Mouse (Mus musculus): ENCODE measurements around the gene Slc9a1. TPM values are rescaled to one million over a fixed set of nuclear protein-coding genes. Genes with fewer than 3 reads are reported as not detected.
A peak's percentile ranks its signal among the peaks of the same experiment; 100 is the strongest.

The Slc9a1 gene
- total RNA-seq, 2 experiments from 2014 or later: 46.0 to 51.9 TPM

- intact Hi-C loops (cut with DNase I): no loop called here
- no peak for DNase-seq (ENCODE audit: low spot score in 2 of 2)
Measured at GRCm38 (mm10) chr4:133371621-133372277, 2.2 kb downstream of the Slc9a1 start.

DNA sequence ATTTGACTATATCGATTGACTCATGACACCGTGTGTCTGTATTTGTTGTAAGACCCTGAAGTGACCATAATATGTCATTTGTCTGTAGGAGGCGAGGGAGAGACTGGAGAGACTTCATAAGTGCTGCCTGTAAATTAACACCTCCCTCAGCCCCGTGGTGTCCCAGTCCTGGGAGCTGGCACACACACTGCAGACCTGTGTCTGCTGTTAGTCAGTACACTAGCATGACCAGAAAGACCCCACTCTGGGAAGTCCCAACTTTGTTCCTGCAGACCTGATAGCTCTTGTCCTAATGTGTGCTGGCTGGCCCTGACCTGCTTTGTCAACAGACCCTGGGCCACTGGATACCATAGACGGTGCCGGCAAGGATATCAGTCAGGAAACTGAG, 2.8 kb downstream of the Slc9a1 start:
- intact Hi-C loops (cut with DNase I): no loop called here
- DNase-seq (ENCODE audit: low spot score in 2 of 2): no peak

GRCm38 (mm10) chr4:133374011-133374410, 4.5 kb downstream of the Slc9a1 start:
- intact Hi-C loops (cut with DNase I): no loop called here
- no peak for DNase-seq (ENCODE audit: low spot score in 2 of 2)

- DNase-seq (ENCODE audit: low spot score in 2 of 2): no peak
- intact Hi-C loops (cut with DNase I): no loop called here
Measured at GRCm38 (mm10) chr4:133375812-133376577, 6.5 kb downstream of the Slc9a1 start.

GRCm38 (mm10) chr4:133378236-133379045, 8.9 kb downstream of the Slc9a1 start:
- DNase-seq (ENCODE audit: low spot score in 2 of 2): peak in 1 of 2 experiments; percentile 78

DNA sequence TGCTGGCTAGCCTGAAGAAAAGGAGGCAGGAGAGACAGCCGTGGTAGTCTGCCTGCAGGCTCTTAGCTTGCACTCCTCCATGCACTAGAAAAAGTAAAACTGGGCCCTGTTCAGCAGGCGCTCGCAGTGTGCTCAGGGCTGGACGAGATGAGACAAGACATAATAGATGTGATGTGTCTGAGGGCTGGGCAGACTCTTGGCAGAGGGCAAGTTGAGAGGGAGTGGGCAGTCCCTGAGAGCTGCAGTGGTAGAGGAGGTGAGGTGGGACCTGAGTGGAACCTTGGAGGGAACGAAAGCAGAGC, 9.5 kb downstream of the Slc9a1 start:
- intact Hi-C loops (cut with DNase I): no loop called here
- DNase-seq (ENCODE audit: low spot score in 2 of 2): peak in 1 of 2 experiments; percentile 37

More at GRCm38 (mm10) chr4:133378236-133379045, 8.9 kb downstream of the Slc9a1 start:
- intact Hi-C loops (cut with DNase I): no loop called here

- DNase-seq (ENCODE audit: low spot score in 2 of 2): no peak
Measured at GRCm38 (mm10) chr4:133379861-133380260, 10.4 kb downstream of the Slc9a1 start.

GRCm38 (mm10) chr4:133380532-133380931, 11.0 kb downstream of the Slc9a1 start:
- DNase-seq (ENCODE audit: low spot score in 2 of 2): no peak
- intact Hi-C loops (cut with DNase I): no loop called here

More at GRCm38 (mm10) chr4:133379861-133380260, 10.4 kb downstream of the Slc9a1 start:
- intact Hi-C loops (cut with DNase I): no loop called here

GRCm38 (mm10) chr4:133381141-133381540, 11.6 kb downstream of the Slc9a1 start:
- no peak for DNase-seq (ENCODE audit: low spot score in 2 of 2)
- intact Hi-C loops (cut with DNase I): no loop called here

DNA sequence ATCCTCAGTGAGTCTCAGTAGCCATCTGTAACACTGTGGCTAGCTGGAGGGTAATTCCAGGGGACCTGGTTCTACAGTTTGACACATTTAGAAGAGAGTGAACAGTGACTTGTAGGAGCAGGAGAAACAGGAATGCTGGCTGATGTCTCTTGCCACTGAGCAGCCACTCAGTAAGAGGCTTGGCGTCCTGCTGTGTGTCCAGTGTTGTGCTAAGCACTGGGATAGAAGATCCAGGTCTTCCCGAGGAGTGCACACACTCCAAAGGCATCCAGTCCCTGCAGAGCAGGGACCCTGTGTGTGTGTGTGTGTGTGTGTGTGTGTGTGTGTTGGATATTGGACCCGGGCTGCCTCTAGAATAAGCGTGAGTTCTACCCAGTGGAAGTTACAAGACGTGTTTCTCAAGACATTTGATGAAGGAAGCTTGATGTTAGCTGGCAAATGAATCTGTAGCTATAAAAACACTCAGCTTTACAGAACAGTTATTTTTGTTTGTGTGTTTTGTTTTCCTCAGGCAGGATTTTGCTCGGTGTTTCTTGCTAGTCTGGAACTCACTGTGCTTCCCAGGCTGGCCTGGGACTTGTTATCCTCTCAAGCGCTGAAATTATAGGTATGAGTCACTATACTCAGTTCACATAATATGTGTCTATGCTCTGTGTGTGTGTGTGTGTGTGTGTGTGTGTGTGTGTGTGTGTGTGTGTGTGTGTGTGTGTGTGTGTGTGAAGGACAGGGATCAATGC, 16.7 kb downstream of the Slc9a1 start:
- intact Hi-C loops (cut with DNase I): no loop called here
- DNase-seq (ENCODE audit: low spot score in 2 of 2): peak in 1 of 2 experiments; percentile 39

DNA sequence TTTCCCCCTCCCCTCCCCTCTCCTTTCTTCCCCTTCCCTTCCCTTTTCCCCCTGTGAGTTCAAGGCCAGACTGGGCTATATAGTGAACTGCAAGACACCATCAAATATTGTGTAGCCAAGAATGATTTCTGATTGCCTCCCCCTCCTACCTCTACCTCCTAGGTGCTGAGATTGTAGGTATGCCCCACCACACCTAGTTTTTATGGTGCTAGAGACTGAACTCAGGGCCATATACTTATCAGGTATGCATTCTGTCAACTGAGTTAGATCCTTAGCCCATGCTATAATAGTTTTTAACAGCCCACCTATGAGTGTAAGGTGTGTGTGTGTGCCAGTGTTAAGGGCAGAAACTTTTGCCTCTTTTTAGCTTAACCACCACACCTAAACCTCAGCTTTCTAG, 17.5 kb downstream of the Slc9a1 start:
- no peak for DNase-seq (ENCODE audit: low spot score in 2 of 2)
- intact Hi-C loops (cut with DNase I): no loop called here

DNA sequence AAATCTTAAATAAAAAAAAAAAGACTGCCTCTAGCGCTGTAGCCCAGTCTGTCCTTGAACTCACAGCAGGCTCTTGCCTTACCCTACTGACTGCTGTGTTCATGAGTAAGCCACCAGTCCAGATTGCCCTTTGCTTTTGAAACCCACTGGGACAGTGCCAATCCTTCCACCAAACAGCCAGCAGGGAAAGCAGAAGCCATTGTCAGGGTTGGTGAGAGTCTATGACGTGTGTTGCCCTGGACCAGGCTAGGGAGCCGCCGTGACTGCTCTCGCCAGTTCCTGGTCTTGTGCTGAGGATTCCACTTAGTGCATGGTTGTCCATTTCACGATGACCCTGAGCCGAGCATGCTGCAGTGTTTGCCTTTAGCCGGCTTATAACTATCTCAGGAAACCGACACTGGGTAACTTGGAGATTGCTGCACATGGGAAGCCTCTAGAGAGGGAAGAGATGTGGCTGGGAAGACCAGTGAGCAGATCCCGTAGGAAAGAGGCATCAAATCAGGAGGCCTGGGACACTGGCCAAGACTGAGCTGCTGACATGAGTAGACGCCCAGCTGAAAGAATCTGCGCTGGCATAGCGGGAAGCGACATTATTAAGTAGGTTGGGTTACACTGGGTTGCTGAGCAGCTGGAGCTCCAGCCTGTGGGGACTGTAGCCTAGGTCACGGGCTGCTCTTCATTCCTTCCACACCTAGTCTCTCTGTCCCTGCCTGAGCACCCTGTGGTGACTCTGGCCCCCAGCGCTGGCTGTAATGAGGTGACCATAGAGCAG, 19.5 kb downstream of the Slc9a1 start:
- no peak for DNase-seq (ENCODE audit: low spot score in 2 of 2)
- intact Hi-C loops (cut with DNase I): no loop called here

- DNase-seq (ENCODE audit: low spot score in 2 of 2): no peak
- intact Hi-C loops (cut with DNase I): no loop called here
Measured at GRCm38 (mm10) chr4:133390042-133390441, 20.5 kb downstream of the Slc9a1 start.

DNA sequence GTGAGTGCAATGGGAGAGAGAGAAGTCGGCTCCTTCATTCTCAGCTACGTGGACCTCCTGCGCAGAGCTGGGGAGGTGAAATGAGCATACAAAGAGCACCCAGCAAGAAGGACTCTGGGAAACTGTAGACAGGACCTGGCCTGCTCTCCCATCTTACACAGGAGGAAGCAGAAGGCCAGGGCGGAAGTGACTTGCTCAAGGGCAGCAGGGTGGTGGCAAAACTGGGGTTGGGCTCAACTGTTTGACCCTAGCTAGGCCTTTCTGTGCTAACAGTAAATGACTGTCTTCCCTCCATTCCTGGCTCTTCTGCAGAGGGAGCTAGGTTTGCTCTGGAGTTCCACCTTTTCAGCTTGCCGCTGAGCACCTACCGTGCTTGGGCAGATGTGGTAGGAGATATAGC, 21.1 kb downstream of the Slc9a1 start:
- intact Hi-C loops (cut with DNase I): no loop called here
- DNase-seq (ENCODE audit: low spot score in 2 of 2): no peak

GRCm38 (mm10) chr4:133391185-133392040, 21.9 kb downstream of the Slc9a1 start:
- intact Hi-C loops (cut with DNase I): no loop called here
- DNase-seq (ENCODE audit: low spot score in 2 of 2): peak; percentile 58 to 85

- intact Hi-C loops (cut with DNase I): no loop called here
Measured at GRCm38 (mm10) chr4:133394981-133395573, 25.6 kb downstream of the Slc9a1 start.

DNA sequence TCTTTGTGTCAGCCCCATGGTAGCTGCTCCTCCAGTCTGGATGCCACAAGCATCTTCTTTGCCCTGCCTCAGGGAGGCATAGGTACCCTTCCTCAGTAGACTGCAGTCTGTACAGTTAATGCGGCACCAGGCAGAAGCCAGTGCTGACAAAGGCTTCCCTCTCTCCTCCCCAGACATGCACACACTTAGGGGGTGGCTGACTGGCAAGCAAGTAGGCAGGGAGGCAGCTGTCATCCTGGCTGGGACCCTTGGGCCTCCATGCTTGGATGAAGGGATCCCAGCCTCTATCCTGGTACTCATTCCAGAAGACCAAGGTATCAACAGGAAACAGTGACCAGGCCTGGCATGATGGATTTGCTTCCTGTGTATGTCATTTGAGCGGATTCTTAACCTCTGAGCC, 26.6 kb downstream of the Slc9a1 start:
- DNase-seq (ENCODE audit: low spot score in 2 of 2): no peak
- intact Hi-C loops (cut with DNase I): no loop called here

More at GRCm38 (mm10) chr4:133394981-133395573, 25.6 kb downstream of the Slc9a1 start:
- DNase-seq (ENCODE audit: low spot score in 2 of 2): no peak

- intact Hi-C loops (cut with DNase I): no loop called here
- DNase-seq (ENCODE audit: low spot score in 2 of 2): no peak
Measured at GRCm38 (mm10) chr4:133397299-133397698, 27.8 kb downstream of the Slc9a1 start.

All from left cerebral cortex, postnatal 25 days (tissue).